Mouse (Mus musculus) small intestine, adult 2 months (tissue): ENCODE measurements around the gene Atp7b.

Experiments
- CTCF ChIP-seq: fragments of 200-500 bp; IDR thresholded peaks from 2 replicates; pipeline ENCODE4 v1.5.1; 2012; ENCODE audit warnings: low read depth, mild to moderate bottlenecking, control low read depth, inconsistent platforms, low read length, moderate library complexity, mixed read lengths; ENCODE audit not compliant: insufficient replicate concordance, insufficient read length; ENCODE audit errors: extremely low read depth
- POLR2A ChIP-seq: fragments of 200-500 bp; IDR thresholded peaks from 2 replicates; pipeline ENCODE4 v1.6.1; 2012; ENCODE audit warnings: low read depth, mild to moderate bottlenecking, control low read depth, inconsistent platforms, low read length, moderate library complexity

DNA sequence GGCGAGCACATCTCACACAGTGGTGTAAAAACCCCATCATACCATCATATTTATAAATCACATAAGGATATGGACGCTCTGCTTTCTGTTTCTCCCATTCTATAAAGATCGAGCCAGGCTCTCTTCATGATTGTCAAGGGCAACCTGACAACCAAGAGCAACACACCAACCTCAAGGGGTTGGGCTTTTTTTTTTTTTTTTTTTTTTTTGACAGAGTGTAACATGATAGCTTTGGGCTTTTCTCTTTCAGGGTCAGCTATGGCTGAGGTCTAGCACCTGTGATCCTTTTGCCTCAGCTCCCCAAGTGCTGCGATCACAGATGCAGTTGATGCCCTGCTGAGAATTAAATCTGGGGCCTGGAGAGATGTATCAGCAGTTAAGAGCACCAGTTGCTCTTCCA, 46.9 kb upstream of the Atp7b start:
- TF ChIP-seq POLR2A (no peak), CTCF (no peak)
